Mouse (Mus musculus) megakaryocyte, embryonic 14.5 days (primary cell): ENCODE measurements at regions not wholly inside any gene's neighbourhood (a gene's known extent, or its start where the extent isn't known, plus 50 kb on each side); places are given as distances from the start of the nearest gene placed in this dataset.

Experiments
- H3K27me3 ChIP-seq: replicated peaks from 2 replicates; pipeline ENCODE3; 2012; ENCODE audit warnings: inconsistent platforms
- H3K36me3 ChIP-seq: replicated peaks from 2 replicates; pipeline ENCODE3; 2012; ENCODE audit warnings: low read length, inconsistent platforms, mixed read lengths
- H3K4me1 ChIP-seq: 2 replicates; pipeline ENCODE4 v1.6.1; 2012; ENCODE audit warnings: inconsistent platforms
- H3K4me3 ChIP-seq: replicated peaks from 2 replicates; pipeline ENCODE3; 2012; ENCODE audit warnings: moderate library complexity, mild to moderate bottlenecking, inconsistent platforms
- H3K9me3 ChIP-seq: 2 replicates; pipeline ENCODE4 v1.6.1; 2012; ENCODE audit warnings: inconsistent platforms
- FLI1 ChIP-seq: IDR thresholded peaks from 2 replicates; pipeline ENCODE4 v1.6.1; 2012; ENCODE audit warnings: low read length, inconsistent platforms, mixed read lengths
- GATA1 ChIP-seq: IDR thresholded peaks from 3 replicates; pipeline ENCODE4 v1.6.1; 2012; ENCODE audit warnings: mixed read lengths, low read length, inconsistent platforms, borderline replicate concordance

- H3K36me3 ChIP-seq = no peaks in the 10 kb centered on the region
- H3K9me3 ChIP-seq = peaks cover 9% of the 10 kb centered on the region; the same call in 1 of the 2 replicates
- no peak for TF ChIP-seq FLI1
- no peaks in the 10 kb centered on the region for H3K27me3 ChIP-seq
- no peaks in the 10 kb centered on the region for H3K4me1 ChIP-seq
- no peak overlapping the region for H3K4me3 ChIP-seq
These were observed 98.5 kb upstream of the Gm34302 start for GRCm38 (mm10) chr3:63582180-63582579.

GRCm38 (mm10) chr3:63570607-63571353, 87.1 kb upstream of the Gm34302 start:
- Histone ChIP-seq H3K36me3 (no peaks in the 10 kb centered on the region), H3K4me1 (no peaks in the 10 kb centered on the region)
- TF ChIP-seq GATA1 (no peak), FLI1 (no peak)

GRCm38 (mm10) chr3:63570082-63570481, 86.4 kb upstream of the Gm34302 start:
- no peaks in the 10 kb centered on the region for H3K9me3 ChIP-seq
- no peaks in the 10 kb centered on the region for H3K27me3 ChIP-seq
- no peaks in the 10 kb centered on the region for H3K36me3 ChIP-seq
- H3K4me1 ChIP-seq = no peaks in the 10 kb centered on the region
- no peak overlapping the region for H3K4me3 ChIP-seq
- TF ChIP-seq GATA1 (no peak), FLI1 (no peak)

More at GRCm38 (mm10) chr3:63570607-63571353, 87.1 kb upstream of the Gm34302 start:
- H3K27me3 ChIP-seq = no peaks in the 10 kb centered on the region
- no peak overlapping the region for H3K4me3 ChIP-seq
- H3K9me3 ChIP-seq = no peaks in the 10 kb centered on the region

GRCm38 (mm10) chr3:63569004-63569596, 85.4 kb upstream of the Gm34302 start:
- H3K4me3 ChIP-seq = no peak overlapping the region
- no peaks in the 10 kb centered on the region for H3K9me3 ChIP-seq
- no peaks in the 10 kb centered on the region for H3K4me1 ChIP-seq
- no peaks in the 10 kb centered on the region for H3K27me3 ChIP-seq
- no peaks in the 10 kb centered on the region for H3K36me3 ChIP-seq
- TF ChIP-seq FLI1 (no peak), GATA1 (no peak)

- TF ChIP-seq GATA1 = no peak
- no peak for TF ChIP-seq FLI1
- Histone ChIP-seq H3K9me3 (peaks cover 9% of the 10 kb centered on the region; the same call in 1 of the 2 replicates), H3K27me3 (no peaks in the 10 kb centered on the region), H3K4me3 (no peak overlapping the region), H3K36me3 (no peaks in the 10 kb centered on the region), H3K4me1 (no peaks in the 10 kb centered on the region)
These were observed 84.0 kb upstream of the Gm34302 start for GRCm38 (mm10) chr3:63567726-63568125.

GRCm38 (mm10) chr3:63563057-63563456, 79.4 kb upstream of the Gm34302 start:
- Histone ChIP-seq H3K27me3 (no peaks in the 10 kb centered on the region), H3K4me1 (no peaks in the 10 kb centered on the region), H3K4me3 (no peak overlapping the region), H3K9me3 (peaks cover 9% of the 10 kb centered on the region; the same call in 1 of the 2 replicates), H3K36me3 (no peaks in the 10 kb centered on the region)
- no peak for TF ChIP-seq FLI1
- TF ChIP-seq GATA1 = no peak

GRCm38 (mm10) chr3:63562532-63562931, 78.9 kb upstream of the Gm34302 start:
- Histone ChIP-seq H3K27me3 (no peaks in the 10 kb centered on the region), H3K4me1 (no peaks in the 10 kb centered on the region), H3K4me3 (no peak overlapping the region), H3K36me3 (no peaks in the 10 kb centered on the region), H3K9me3 (peaks cover 9% of the 10 kb centered on the region; the same call in 1 of the 2 replicates)
- no peak for TF ChIP-seq FLI1
- TF ChIP-seq GATA1 = no peak

GRCm38 (mm10) chr3:63560745-63561151, 77.1 kb upstream of the Gm34302 start:
- H3K9me3 ChIP-seq = peaks cover 9% of the 10 kb centered on the region; the same call in 1 of the 2 replicates
- TF ChIP-seq GATA1 = no peak
- no peak for TF ChIP-seq FLI1

GRCm38 (mm10) chr3:63556741-63557140, 73.1 kb upstream of the Gm34302 start:
- H3K36me3 ChIP-seq = no peaks in the 10 kb centered on the region

More at GRCm38 (mm10) chr3:63560745-63561151, 77.1 kb upstream of the Gm34302 start:
- Histone ChIP-seq H3K27me3 (no peaks in the 10 kb centered on the region), H3K36me3 (no peaks in the 10 kb centered on the region), H3K4me3 (no peak overlapping the region), H3K4me1 (no peaks in the 10 kb centered on the region)

GRCm38 (mm10) chr3:63554872-63555271, 71.2 kb upstream of the Gm34302 start:
- H3K36me3 ChIP-seq = no peaks in the 10 kb centered on the region
- peak overlapping the region; percentile 33 for H3K4me3 ChIP-seq
- TF ChIP-seq GATA1 (no peak), FLI1 (no peak)
- no peaks in the 10 kb centered on the region for H3K27me3 ChIP-seq
- H3K4me1 ChIP-seq = peaks cover 4% of the 10 kb centered on the region; the same call in 1 of the 2 replicates
- H3K9me3 ChIP-seq = no peaks in the 10 kb centered on the region

More at GRCm38 (mm10) chr3:63556741-63557140, 73.1 kb upstream of the Gm34302 start:
- no peak overlapping the region for H3K4me3 ChIP-seq
- TF ChIP-seq GATA1 (no peak), FLI1 (no peak)
- H3K9me3 ChIP-seq = no peaks in the 10 kb centered on the region
- peaks cover 4% of the 10 kb centered on the region; the same call in 1 of the 2 replicates for H3K4me1 ChIP-seq
- no peaks in the 10 kb centered on the region for H3K27me3 ChIP-seq
